Mouse (Mus musculus) cerebellum, adult 2 months (tissue): ENCODE results near the gene Ip6k3. TPM values are rescaled to one million over a fixed set of nuclear protein-coding genes. Genes with fewer than 3 reads are reported as not detected.

Experiments used
- DNase-seq, 2 experiments: peaks; one replicate each; pipeline ENCODE4 v3.0.0; 2021
- H3K27ac ChIP-seq: fragments of 200-500 bp; 2 replicates; pipeline ENCODE4 v1.5.1; 2012; ENCODE audit warnings: low read length, control low read depth, inconsistent platforms; ENCODE audit not compliant: insufficient read depth
- H3K27me3 ChIP-seq: fragments of 200-500 bp; 2 replicates; pipeline ENCODE4 v1.6.1; 2012; ENCODE audit warnings: inconsistent platforms, mild to moderate bottlenecking, low read length, moderate library complexity; ENCODE audit not compliant: control insufficient read depth, insufficient read depth
- H3K4me1 ChIP-seq: fragments of 200-500 bp; 2 replicates; pipeline ENCODE4 v1.6.1; 2011; ENCODE audit warnings: low read length; ENCODE audit not compliant: control insufficient read depth, insufficient read depth
- H3K4me3 ChIP-seq: fragments of 200-500 bp; replicated peaks from 2 replicates; pipeline ENCODE3; 2011; ENCODE audit warnings: mild to moderate bottlenecking, low read depth, low read length, control low read depth; ENCODE audit not compliant: insufficient read depth
- CTCF ChIP-seq: fragments of 200-500 bp; IDR thresholded peaks from 2 replicates; pipeline ENCODE4 v1.5.1; 2011; ENCODE audit warnings: low read depth, mild to moderate bottlenecking, control low read depth, low read length, moderate library complexity, borderline replicate concordance; ENCODE audit not compliant: insufficient read depth
- POLR2A ChIP-seq: fragments of 200-500 bp; IDR thresholded peaks from 2 replicates; pipeline ENCODE4 v1.6.1; 2011; ENCODE audit warnings: low read length, control low read depth, borderline replicate concordance; ENCODE audit not compliant: insufficient read depth
- WGBS: fragments of 180-500 bp; shearing (Covaris S2); methylation state at CpG from one replicate; pipeline ENCODE4 v1.1.7; 2018; 5-methylcytosine and 5-hydroxymethylcytosine counted together
- polyA plus RNA-seq: library from polyadenylated mRNA; depleted of rRNA; stranded (reverse); fragments of >200 nt; gene quantifications from 2 replicates; pipeline ENCODE4 v1.2.3, GENCODE M21; 2012

Ip6k3 gene
- polyA plus RNA-seq, 1 experiment, result 1.4 TPM

- Histone ChIP-seq H3K4me1 (peaks cover 31% of the 10 kb centered on the region), H3K4me3 (no peak overlapping the region), H3K27ac (peak overlapping the region; percentile 26; the same call in 1 of the 2 replicates), H3K27me3 (no peaks in the 10 kb centered on the region)
- 78% methylated on average over 6 of the region's 6 CpGs for WGBS
- no peak for TF ChIP-seq POLR2A
- TF ChIP-seq CTCF, result no peak
- DNase-seq, result no peak
Measured at GRCm38 (mm10) chr17:27154881-27155280, 12.7 kb downstream of the Ip6k3 start.

GRCm38 (mm10) chr17:27154256-27154655 is 13.3 kb downstream of the Ip6k3 start:
- H3K27ac ChIP-seq, result peak overlapping the region; percentile 26
- peaks cover 31% of the 10 kb centered on the region for H3K4me1 ChIP-seq
- no peak overlapping the region for H3K4me3 ChIP-seq
- DNase-seq, result peak; percentile 72 to 79
- H3K27me3 ChIP-seq, result no peaks in the 10 kb centered on the region
- no peak for TF ChIP-seq POLR2A
- TF ChIP-seq CTCF, result no peak
- 17% methylated on average over 14 of the region's 14 CpGs for WGBS

- no peaks in the 10 kb centered on the region for H3K27me3 ChIP-seq
- H3K4me1 ChIP-seq, result peaks cover 31% of the 10 kb centered on the region
- TF ChIP-seq CTCF, result no peak
- no peak for TF ChIP-seq POLR2A
- DNase-seq, result peak; percentile 44 to 51
- H3K4me3 ChIP-seq, result no peak overlapping the region
- WGBS, result 18% methylated on average over 9 of the region's 9 CpGs
- peak overlapping the region; percentile 26 for H3K27ac ChIP-seq
Measured at GRCm38 (mm10) chr17:27153773-27154193, 13.8 kb downstream of the Ip6k3 start.

- Histone ChIP-seq H3K4me3 (no peak overlapping the region), H3K27me3 (no peaks in the 10 kb centered on the region), H3K4me1 (peaks cover 31% of the 10 kb centered on the region), H3K27ac (peak overlapping the region; percentile 26; the same call in 1 of the 2 replicates)
- TF ChIP-seq CTCF (no peak), POLR2A (no peak)
- DNase-seq, result no peak
- WGBS, result 55% methylated on average over 8 of the region's 8 CpGs
Measured at GRCm38 (mm10) chr17:27152976-27153723, 14.4 kb downstream of the Ip6k3 start.

- TF ChIP-seq CTCF (peak; percentile 48; the same call in 1 of the 2 replicates), POLR2A (no peak)
- 77% methylated on average over 8 of the region's 8 CpGs for WGBS
- Histone ChIP-seq H3K27me3 (no peaks in the 10 kb centered on the region), H3K4me1 (peaks cover 31% of the 10 kb centered on the region), H3K4me3 (no peak overlapping the region), H3K27ac (no peak overlapping the region)
- DNase-seq, result no peak
Measured at GRCm38 (mm10) chr17:27151411-27151810, 16.2 kb downstream of the Ip6k3 start.

GRCm38 (mm10) chr17:27150871-27151270 is 16.7 kb downstream of the Ip6k3 start:
- Histone ChIP-seq H3K4me3 (no peak overlapping the region), H3K4me1 (peaks cover 31% of the 10 kb centered on the region), H3K27ac (no peak overlapping the region), H3K27me3 (no peaks in the 10 kb centered on the region)
- WGBS, result 16% methylated on average over 7 of the region's 7 CpGs
- TF ChIP-seq CTCF (no peak), POLR2A (no peak)
- no peak for DNase-seq

GRCm38 (mm10) chr17:27146323-27146923 is 21.2 kb downstream of the Ip6k3 start:
- H3K27me3 ChIP-seq, result no peaks in the 10 kb centered on the region
- 49% methylated on average over 8 of the region's 8 CpGs for WGBS
- no peak for DNase-seq
- no peak overlapping the region for H3K4me3 ChIP-seq
- TF ChIP-seq POLR2A (no peak), CTCF (no peak)
- peaks cover 7% of the 10 kb centered on the region for H3K4me1 ChIP-seq
- H3K27ac ChIP-seq, result no peak overlapping the region

- Histone ChIP-seq H3K27ac (no peak overlapping the region), H3K4me3 (no peak overlapping the region), H3K27me3 (no peaks in the 10 kb centered on the region), H3K4me1 (no peaks in the 10 kb centered on the region)
- WGBS, result 91% methylated on average over 4 of the region's 4 CpGs
- TF ChIP-seq POLR2A (no peak), CTCF (no peak)
- no peak for DNase-seq
Measured at GRCm38 (mm10) chr17:27144152-27144551, 23.4 kb downstream of the Ip6k3 start.
